Mouse (Mus musculus): Measurements from ENCODE around the gene Cog4. TPM values are rescaled to one million over a fixed set of nuclear protein-coding genes. Genes with fewer than 3 reads are reported as not detected.

Cog4 gene
- polyA plus RNA-seq, 1 experiment: not detected

- H3K27ac ChIP-seq (ENCODE audit: insufficient read depth, low read depth, low read length): no peak overlapping the region
- 87% methylated on average over 2 of the region's 2 CpGs for WGBS
- TF ChIP-seq CTCF (IDR thresholded peaks at IDR 0.05; ENCODE audit: insufficient read depth, low read depth, low read length) (no peak), POLR2A (IDR thresholded peaks at IDR 0.05; ENCODE audit: insufficient read depth, low read depth, low read length) (no peak)
- H3K4me1 ChIP-seq (ENCODE audit: control insufficient read depth, insufficient read depth, low read length): peaks cover 3% of the 10 kb centered on the region; the same call in 1 of the 2 replicates
- H3K4me3 ChIP-seq (ENCODE audit: insufficient read depth, low read depth, low read length): no peak overlapping the region
Measured at GRCm38 (mm10) chr8:110820257-110820656, 26.1 kb upstream of the Cog4 start.

- Histone ChIP-seq H3K4me3 (ENCODE audit: insufficient read depth, low read depth, low read length) (no peak overlapping the region), H3K4me1 (ENCODE audit: control insufficient read depth, insufficient read depth, low read length) (peaks cover 10% of the 10 kb centered on the region), H3K27ac (ENCODE audit: insufficient read depth, low read depth, low read length) (no peak overlapping the region)
- WGBS: 74% methylated on average over 3 of the region's 3 CpGs
- TF ChIP-seq POLR2A (IDR thresholded peaks at IDR 0.05; ENCODE audit: insufficient read depth, low read depth, low read length): no peak
- TF ChIP-seq CTCF (IDR thresholded peaks at IDR 0.05; ENCODE audit: insufficient read depth, low read depth, low read length): no peak
Measured at GRCm38 (mm10) chr8:110821960-110822359, 24.4 kb upstream of the Cog4 start.

GRCm38 (mm10) chr8:110824861-110825260 lies 21.5 kb upstream of the Cog4 start:
- Histone ChIP-seq H3K4me1 (ENCODE audit: control insufficient read depth, insufficient read depth, low read length) (peaks cover 10% of the 10 kb centered on the region), H3K27ac (ENCODE audit: insufficient read depth, low read depth, low read length) (no peak overlapping the region), H3K4me3 (ENCODE audit: insufficient read depth, low read depth, low read length) (no peak overlapping the region)
- WGBS: 39% methylated on average over 1 of the region's 1 CpGs
- no peak for TF ChIP-seq POLR2A (IDR thresholded peaks at IDR 0.05; ENCODE audit: insufficient read depth, low read depth, low read length)
- no peak for TF ChIP-seq CTCF (IDR thresholded peaks at IDR 0.05; ENCODE audit: insufficient read depth, low read depth, low read length)

GRCm38 (mm10) chr8:110828511-110828910 lies 17.9 kb upstream of the Cog4 start:
- WGBS: 61% methylated on average over 3 of the region's 3 CpGs
- no peak for TF ChIP-seq POLR2A (IDR thresholded peaks at IDR 0.05; ENCODE audit: insufficient read depth, low read depth, low read length)

GRCm38 (mm10) chr8:110831956-110832355 lies 14.4 kb upstream of the Cog4 start:
- 73% methylated on average over 3 of the region's 3 CpGs for WGBS
- H3K4me3 ChIP-seq (ENCODE audit: insufficient read depth, low read depth, low read length): no peak overlapping the region
- H3K4me1 ChIP-seq (ENCODE audit: control insufficient read depth, insufficient read depth, low read length): no peaks in the 10 kb centered on the region
- no peak overlapping the region for H3K27ac ChIP-seq (ENCODE audit: insufficient read depth, low read depth, low read length)
- TF ChIP-seq POLR2A (IDR thresholded peaks at IDR 0.05; ENCODE audit: insufficient read depth, low read depth, low read length): no peak
- no peak for TF ChIP-seq CTCF (IDR thresholded peaks at IDR 0.05; ENCODE audit: insufficient read depth, low read depth, low read length)

More at GRCm38 (mm10) chr8:110828511-110828910, 17.9 kb upstream of the Cog4 start:
- Histone ChIP-seq H3K4me3 (ENCODE audit: insufficient read depth, low read depth, low read length) (no peak overlapping the region), H3K27ac (ENCODE audit: insufficient read depth, low read depth, low read length) (no peak overlapping the region), H3K4me1 (ENCODE audit: control insufficient read depth, insufficient read depth, low read length) (peaks cover 10% of the 10 kb centered on the region)

GRCm38 (mm10) chr8:110842012-110842574 lies 4.3 kb upstream of the Cog4 start:
- WGBS: 82% methylated on average over 3 of the region's 3 CpGs
- H3K4me3 ChIP-seq (ENCODE audit: insufficient read depth, low read depth, low read length): no peak overlapping the region
- no peak overlapping the region for H3K27ac ChIP-seq (ENCODE audit: insufficient read depth, low read depth, low read length)
- no peak for TF ChIP-seq CTCF (IDR thresholded peaks at IDR 0.05; ENCODE audit: insufficient read depth, low read depth, low read length)
- no peak for TF ChIP-seq POLR2A (IDR thresholded peaks at IDR 0.05; ENCODE audit: insufficient read depth, low read depth, low read length)
- 0 out of 2 replicates have a peak, but pooled peaks cover 2% of the 10 kb centered on the region for H3K4me1 ChIP-seq (ENCODE audit: control insufficient read depth, insufficient read depth, low read length)

- H3K4me3 ChIP-seq (ENCODE audit: insufficient read depth, low read depth, low read length): no peak overlapping the region
- WGBS: 67% methylated on average over 5 of the region's 5 CpGs
- no peak overlapping the region for H3K27ac ChIP-seq (ENCODE audit: insufficient read depth, low read depth, low read length)
- no peak for TF ChIP-seq POLR2A (IDR thresholded peaks at IDR 0.05; ENCODE audit: insufficient read depth, low read depth, low read length)
- no peak for TF ChIP-seq CTCF (IDR thresholded peaks at IDR 0.05; ENCODE audit: insufficient read depth, low read depth, low read length)
- H3K4me1 ChIP-seq (ENCODE audit: control insufficient read depth, insufficient read depth, low read length): 0 out of 2 replicates have a peak, but pooled peaks cover 2% of the 10 kb centered on the region
Measured at GRCm38 (mm10) chr8:110843207-110843606, 3.2 kb upstream of the Cog4 start.

- no peak overlapping the region for H3K4me3 ChIP-seq (ENCODE audit: insufficient read depth, low read depth, low read length)
- WGBS: 49% methylated on average over 3 of the region's 3 CpGs
- H3K4me1 ChIP-seq (ENCODE audit: control insufficient read depth, insufficient read depth, low read length): 0 out of 2 replicates have a peak, but pooled peaks cover 2% of the 10 kb centered on the region
- TF ChIP-seq CTCF (IDR thresholded peaks at IDR 0.05; ENCODE audit: insufficient read depth, low read depth, low read length) (no peak), POLR2A (IDR thresholded peaks at IDR 0.05; ENCODE audit: insufficient read depth, low read depth, low read length) (no peak)
- no peak overlapping the region for H3K27ac ChIP-seq (ENCODE audit: insufficient read depth, low read depth, low read length)
Measured at GRCm38 (mm10) chr8:110844941-110845340, 1.5 kb upstream of the Cog4 start.

GRCm38 (mm10) chr8:110845821-110846404 lies 487 bp upstream of the Cog4 start:
- TF ChIP-seq CTCF (IDR thresholded peaks at IDR 0.05; ENCODE audit: insufficient read depth, low read depth, low read length): no peak
- TF ChIP-seq POLR2A (IDR thresholded peaks at IDR 0.05; ENCODE audit: insufficient read depth, low read depth, low read length): no peak
- 8% methylated on average over 17 of the region's 17 CpGs for WGBS
- Histone ChIP-seq H3K4me1 (ENCODE audit: control insufficient read depth, insufficient read depth, low read length) (0 out of 2 replicates have a peak, but pooled peaks cover 2% of the 10 kb centered on the region), H3K27ac (ENCODE audit: insufficient read depth, low read depth, low read length) (peak overlapping the region; percentile 35), H3K4me3 (ENCODE audit: insufficient read depth, low read depth, low read length) (peak overlapping the region; percentile 68)
